Mouse (Mus musculus) CH12.LX (cell line): ENCODE data around the gene Rdh7. TPM values are rescaled to one million over a fixed set of nuclear protein-coding genes. Genes with fewer than 3 reads are reported as not detected.

Source experiments
- DNase-seq: peaks from one replicate; pipeline ENCODE4 v3.0.0-alpha.2; 2013; ENCODE audit errors: extremely low read depth
- H3K27ac ChIP-seq: 2 replicates; pipeline ENCODE4 v1.5.1; 2012; ENCODE audit warnings: low read depth, mild to moderate bottlenecking, control low read depth, moderate library complexity; ENCODE audit not compliant: insufficient read depth
- H3K27me3 ChIP-seq: replicated peaks from 2 replicates; pipeline ENCODE3; 2012; ENCODE audit warnings: inconsistent platforms
- H3K36me3 ChIP-seq, 2 experiments: replicated peaks in 1 of 2; 2 replicates each; pipeline versions ENCODE3 to v1.6.1; 2012; ENCODE audit warnings: inconsistent platforms in 1 of 2, low read length in 1 of 2, mild to moderate bottlenecking in 1 of 2, mixed read lengths in 1 of 2, moderate library complexity in 1 of 2; ENCODE audit not compliant: control insufficient read depth in 1 of 2, insufficient read depth in 1 of 2
- H3K4me1 ChIP-seq, 2 experiments: 2 replicates each; pipeline ENCODE4 v1.6.1; 2012; ENCODE audit warnings: inconsistent platforms in 1 of 2, moderate library complexity in 1 of 2; ENCODE audit not compliant: insufficient read depth in 2 of 2, control insufficient read depth in 1 of 2
- H3K4me2 ChIP-seq: 2 replicates; pipeline ENCODE4 v1.6.1; 2012; ENCODE audit warnings: low read depth, mild to moderate bottlenecking, control low read depth; ENCODE audit not compliant: poor library complexity, insufficient read depth, severe bottlenecking
- H3K4me3 ChIP-seq, 3 experiments: fragments of 150-350 bp in 1 of 3; sonication (generic) in 1 of 3; replicated peaks in 1 of 3; 2 replicates each; pipeline versions ENCODE3 to v1.5.1; 2011 to 2012; ENCODE audit warnings: low read depth in 2 of 3, low read length in 2 of 3, mild to moderate bottlenecking in 2 of 3, moderate library complexity in 2 of 3, control low read depth in 1 of 3, improper control_type of control experiment in 1 of 3, inconsistent platforms in 1 of 3, mixed read lengths in 1 of 3; ENCODE audit not compliant: poor library complexity in 1 of 3
- H3K79me2 ChIP-seq: replicated peaks from 2 replicates; pipeline ENCODE4 v1.6.1; 2012; ENCODE audit warnings: mild to moderate bottlenecking, moderate library complexity; ENCODE audit not compliant: control insufficient read depth, poor library complexity, insufficient read depth, severe bottlenecking; ENCODE audit errors: extremely low read depth
- H3K9ac ChIP-seq: 2 replicates; pipeline ENCODE4 v1.6.1; 2012; ENCODE audit warnings: low read depth, mild to moderate bottlenecking, control low read depth, moderate library complexity; ENCODE audit not compliant: insufficient read depth
- H3K9me3 ChIP-seq: replicated peaks from 2 replicates; pipeline ENCODE3; 2012; ENCODE audit warnings: low read length, inconsistent platforms, mixed read lengths
- CHD2 ChIP-seq: IDR thresholded peaks from 2 replicates; pipeline ENCODE4 v1.6.1; 2011; ENCODE audit warnings: low read length, improper control_type of control experiment
- E2F4 ChIP-seq: IDR thresholded peaks from 2 replicates; pipeline ENCODE4 v1.6.1; 2011; ENCODE audit warnings: low read depth, low read length, improper control_type of control experiment; ENCODE audit not compliant: insufficient replicate concordance
- EP300 ChIP-seq: IDR thresholded peaks from 2 replicates; pipeline ENCODE4 v1.6.1; 2011; ENCODE audit warnings: low read length, improper control_type of control experiment
- ETS1 ChIP-seq: conservative IDR thresholded peaks from 2 replicates; pipeline ENCODE4 v1.6.1; 2012; ENCODE audit warnings: low read depth, mild to moderate bottlenecking, inconsistent platforms, low read length, improper control_type of control experiment, moderate library complexity
- GABPA ChIP-seq: IDR thresholded peaks from 2 replicates; pipeline ENCODE4 v1.6.1; 2012; ENCODE audit warnings: low read depth, low read length, improper control_type of control experiment, inconsistent platforms; ENCODE audit not compliant: insufficient replicate concordance
- HCFC1 ChIP-seq: IDR thresholded peaks from 2 replicates; pipeline ENCODE4 v1.6.1; 2012; ENCODE audit warnings: low read depth, mild to moderate bottlenecking, inconsistent platforms, low read length, improper control_type of control experiment
- IRF4 ChIP-seq: IDR thresholded peaks from 2 replicates; pipeline ENCODE4 v1.6.1; 2014; ENCODE audit warnings: low read depth, mild to moderate bottlenecking, inconsistent platforms, low read length, improper control_type of control experiment
- JUN ChIP-seq: IDR thresholded peaks from 2 replicates; pipeline ENCODE4 v1.6.1; 2011; ENCODE audit warnings: low read depth, mild to moderate bottlenecking, low read length, improper control_type of control experiment, moderate library complexity; ENCODE audit not compliant: insufficient read depth
- MEF2A ChIP-seq: IDR thresholded peaks from 2 replicates; pipeline ENCODE4 v1.6.1; 2014; ENCODE audit warnings: low read depth, mild to moderate bottlenecking, inconsistent platforms, low read length, improper control_type of control experiment, borderline replicate concordance
- NELFE ChIP-seq: IDR thresholded peaks from 2 replicates; pipeline ENCODE4 v1.6.1; 2011; ENCODE audit warnings: low read depth, low read length, improper control_type of control experiment
- NRF1 ChIP-seq: IDR thresholded peaks from 2 replicates; pipeline ENCODE4 v1.6.1; 2014; ENCODE audit warnings: low read depth, mild to moderate bottlenecking, inconsistent platforms, low read length, improper control_type of control experiment, moderate library complexity
- POLR2AphosphoS2 ChIP-seq: IDR thresholded peaks from 2 replicates; pipeline ENCODE4 v1.6.1; 2011; ENCODE audit warnings: low read depth, low read length, improper control_type of control experiment
- RAD21 ChIP-seq: IDR thresholded peaks from 2 replicates; pipeline ENCODE4 v1.6.1; 2011; ENCODE audit warnings: low read depth, mild to moderate bottlenecking, low read length, improper control_type of control experiment, moderate library complexity
- RCOR1 ChIP-seq: conservative IDR thresholded peaks from 2 replicates; pipeline ENCODE4 v1.6.1; 2012; ENCODE audit warnings: low read depth, mild to moderate bottlenecking, inconsistent platforms, low read length, improper control_type of control experiment
- SIN3A ChIP-seq: IDR thresholded peaks from 2 replicates; pipeline ENCODE4 v1.6.1; 2012; ENCODE audit warnings: low read length, improper control_type of control experiment, inconsistent platforms
- UBTF ChIP-seq: IDR thresholded peaks from 2 replicates; pipeline ENCODE4 v1.6.1; 2012; ENCODE audit warnings: low read depth, mild to moderate bottlenecking, inconsistent platforms, low read length, improper control_type of control experiment, moderate library complexity
- USF1 ChIP-seq: IDR thresholded peaks from 2 replicates; pipeline ENCODE4 v1.6.1; 2014; ENCODE audit warnings: low read depth, mild to moderate bottlenecking, inconsistent platforms, low read length, improper control_type of control experiment
- USF2 ChIP-seq: conservative IDR thresholded peaks from 2 replicates; pipeline ENCODE4 v1.6.1; 2011; ENCODE audit warnings: low read depth, low read length, improper control_type of control experiment
- ZKSCAN1 ChIP-seq: IDR thresholded peaks from 2 replicates; pipeline ENCODE4 v1.6.1; 2012; ENCODE audit warnings: low read depth, inconsistent platforms, low read length, improper control_type of control experiment, borderline replicate concordance
- ZMIZ1 ChIP-seq: IDR thresholded peaks from 2 replicates; pipeline ENCODE4 v1.6.1; 2012; ENCODE audit warnings: low read depth, mild to moderate bottlenecking, inconsistent platforms, low read length, improper control_type of control experiment
- dilution Hi-C: fragments of 300-500 bp; cut with MboI; formaldehyde crosslinking; loops from 2 replicates; pipeline ENCODE4 v1.14.3; 2020; ENCODE audit warnings: low sequenced_read_pairs; ENCODE audit not compliant: extremely low pct_unique_long_range_greater_than_20kb, extremely low pct_ligation_motif_present
- in situ Hi-C: fragments of 300-500 bp; cut with MboI; formaldehyde crosslinking; loops from 3 replicates; pipeline ENCODE4 v1.14.3; 2019; ENCODE audit warnings: low sequenced_read_pairs, low pct_ligation_motif_present, low pct_unique_long_range_greater_than_20kb, mixed read lengths
- polyA plus RNA-seq: library from polyadenylated mRNA; unstranded; fragments of >175 nt; gene quantifications from 2 replicates; pipeline ENCODE4 v1.2.1, GENCODE M21; 2012; ENCODE audit warnings: low read depth; ENCODE audit not compliant: insufficient read length
- total RNA-seq, 2 experiments: library from RNA; depleted of rRNA; stranded (reverse); fragments of 300-350 nt in 1 of 2; fragments of >200 nt in 1 of 2; gene quantifications; 2 replicates each; pipeline ENCODE4 v1.2.3; 2012 to 2014

Gene Rdh7
- total and polyA plus RNA-seq, 3 experiments: not detected

- Histone ChIP-seq H3K79me2 (no peaks in the 10 kb centered on the region), H3K27ac (no peak overlapping the region), H3K36me3 (no peaks in the 10 kb centered on the region), H3K27me3 (peaks cover 12% of the 10 kb centered on the region), H3K9me3 (no peaks in the 10 kb centered on the region), H3K4me2 (no peak overlapping the region), H3K4me3 (no peak overlapping the region), H3K4me1 (peaks cover 0 to 12% of the 10 kb centered on the region in 2 experiments; a peak in 1 of 4 replicates), H3K9ac (no peak overlapping the region)
- in situ Hi-C loops (no loop called here), dilution Hi-C loops (no loop called here)
- TF ChIP-seq HCFC1: no peak
- TF ChIP-seq ZKSCAN1: no peak
- no peak for TF ChIP-seq NELFE
- no peak for TF ChIP-seq IRF4
- no peak for TF ChIP-seq UBTF
- no peak for TF ChIP-seq RCOR1
- TF ChIP-seq SIN3A: no peak
- TF ChIP-seq RAD21: no peak
- TF ChIP-seq USF2: no peak
- TF ChIP-seq ZMIZ1: no peak
- TF ChIP-seq GABPA: no peak
- no peak for TF ChIP-seq E2F4
- no peak for TF ChIP-seq NRF1
- no peak for TF ChIP-seq MEF2A
- no peak for TF ChIP-seq USF1
- no peak for DNase-seq
Measured at GRCm38 (mm10) chr10:127878262-127879057, 10.2 kb downstream of the Rdh7 start.

GRCm38 (mm10) chr10:127877681-127878080, 10.9 kb downstream of the Rdh7 start:
- TF ChIP-seq JUN (no peak), EP300 (no peak), IRF4 (no peak), POLR2AphosphoS2 (no peak), ETS1 (no peak), CHD2 (no peak), MEF2A (no peak), RAD21 (no peak), RCOR1 (no peak)
- no peaks in the 10 kb centered on the region for H3K79me2 ChIP-seq
- in situ Hi-C loops (no loop called here), dilution Hi-C loops (no loop called here)
- H3K4me2 ChIP-seq: no peak overlapping the region
- no peak overlapping the region for H3K9ac ChIP-seq
- H3K27me3 ChIP-seq: peaks cover 6% of the 10 kb centered on the region
- no peaks in the 10 kb centered on the region for H3K36me3 ChIP-seq
- DNase-seq: no peak
- H3K9me3 ChIP-seq: no peaks in the 10 kb centered on the region
- no peak overlapping the region for H3K4me3 ChIP-seq
- no peak overlapping the region for H3K27ac ChIP-seq
- H3K4me1 ChIP-seq: peaks cover 0 to 12% of the 10 kb centered on the region in 2 experiments; a peak in 1 of 4 replicates
